Mouse (Mus musculus): ENCODE measurements at regions not wholly inside any gene's neighbourhood (a gene's known extent, or its start where the extent isn't known, plus 50 kb on each side); places are given as distances from the start of the nearest gene placed in this dataset.

GRCm38 (mm10) chr7:95952395-95952794 lies 218.7 kb upstream of the Tenm4 start:
- no peak for DNase-seq (ENCODE audit: low spot score in 2 of 2)

- DNase-seq (ENCODE audit: low spot score in 2 of 2) = no peak
Measured at GRCm38 (mm10) chr7:95954511-95954910, 216.5 kb upstream of the Tenm4 start.

GRCm38 (mm10) chr7:95955119-95955518 lies 215.9 kb upstream of the Tenm4 start:
- no peak for DNase-seq (ENCODE audit: low spot score in 2 of 2)

GRCm38 (mm10) chr7:95959068-95959467 lies 212.0 kb upstream of the Tenm4 start:
- no peak for DNase-seq (ENCODE audit: low spot score in 2 of 2)

- DNase-seq (ENCODE audit: low spot score in 2 of 2) = no peak
Measured at GRCm38 (mm10) chr7:95971863-95972262, 199.2 kb upstream of the Tenm4 start.

- no peak for DNase-seq (ENCODE audit: low spot score in 2 of 2)
Measured at GRCm38 (mm10) chr7:95974085-95974484, 197.0 kb upstream of the Tenm4 start.

GRCm38 (mm10) chr7:95991250-95992032 lies 179.6 kb upstream of the Tenm4 start:
- no peak for DNase-seq (ENCODE audit: low spot score in 2 of 2)

- DNase-seq (ENCODE audit: low spot score in 2 of 2) = no peak
Measured at GRCm38 (mm10) chr7:95992033-95992516, 179.0 kb upstream of the Tenm4 start.

GRCm38 (mm10) chr7:95992521-95992920 lies 178.5 kb upstream of the Tenm4 start:
- DNase-seq (ENCODE audit: low spot score in 2 of 2) = no peak

- DNase-seq (ENCODE audit: low spot score in 2 of 2) = no peak
Measured at GRCm38 (mm10) chr7:95997190-95997589, 173.9 kb upstream of the Tenm4 start.

- no peak for DNase-seq (ENCODE audit: low spot score in 2 of 2)
Measured at GRCm38 (mm10) chr7:95999189-95999588, 171.9 kb upstream of the Tenm4 start.

GRCm38 (mm10) chr7:96002401-96002800 lies 168.6 kb upstream of the Tenm4 start:
- DNase-seq (ENCODE audit: low spot score in 2 of 2) = no peak

- no peak for DNase-seq (ENCODE audit: low spot score in 2 of 2)
Measured at GRCm38 (mm10) chr7:96006299-96006698, 164.7 kb upstream of the Tenm4 start.

GRCm38 (mm10) chr7:96013008-96013407 lies 158.0 kb upstream of the Tenm4 start:
- DNase-seq (ENCODE audit: low spot score in 2 of 2) = no peak

- no peak for DNase-seq (ENCODE audit: low spot score in 2 of 2)
Measured at GRCm38 (mm10) chr7:96017112-96017884, 153.7 kb upstream of the Tenm4 start.

- DNase-seq (ENCODE audit: low spot score in 2 of 2) = no peak
Measured at GRCm38 (mm10) chr7:96024048-96024447, 147.0 kb upstream of the Tenm4 start.

GRCm38 (mm10) chr7:96026781-96027418 lies 144.1 kb upstream of the Tenm4 start:
- no peak for DNase-seq (ENCODE audit: low spot score in 2 of 2)

GRCm38 (mm10) chr7:96033636-96034035 lies 137.4 kb upstream of the Tenm4 start:
- DNase-seq (ENCODE audit: low spot score in 2 of 2) = peak; percentile 37 to 42

GRCm38 (mm10) chr7:96035456-96035855 lies 135.6 kb upstream of the Tenm4 start:
- no peak for DNase-seq (ENCODE audit: low spot score in 2 of 2)

GRCm38 (mm10) chr7:96039628-96040027 lies 131.4 kb upstream of the Tenm4 start:
- no peak for DNase-seq (ENCODE audit: low spot score in 2 of 2)

GRCm38 (mm10) chr7:96041806-96042205 lies 129.2 kb upstream of the Tenm4 start:
- DNase-seq (ENCODE audit: low spot score in 2 of 2) = no peak

GRCm38 (mm10) chr7:96051631-96052030 lies 119.4 kb upstream of the Tenm4 start:
- no peak for DNase-seq (ENCODE audit: low spot score in 2 of 2)

Measured in layer of hippocampus, postnatal 10 days (tissue).